Mouse (Mus musculus): ENCODE results near the gene Arid5a. TPM values are rescaled to one million over a fixed set of nuclear protein-coding genes. Genes with fewer than 3 reads are reported as not detected.

Gene Arid5a
- polyA plus RNA-seq, 1 experiment: 3.5 TPM

DNA sequence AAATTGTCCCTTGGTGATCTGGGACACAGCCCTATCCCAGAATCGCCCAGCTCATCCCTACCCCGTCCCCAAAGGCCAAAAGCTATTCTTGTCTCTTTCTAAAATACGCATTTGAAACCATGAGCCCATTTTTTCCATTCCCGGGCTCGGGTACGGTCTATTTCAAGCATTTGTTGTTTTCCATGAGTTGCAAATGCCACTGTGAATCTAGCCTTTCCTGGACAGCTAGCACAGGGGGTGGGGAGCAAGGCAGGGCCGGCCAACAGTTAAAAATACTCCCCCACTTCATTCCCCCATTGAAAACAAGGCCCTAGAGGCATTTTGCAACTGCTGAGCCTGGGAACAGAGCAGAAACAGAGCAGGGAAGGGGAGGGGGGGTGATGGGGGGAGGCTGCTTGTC is 2.8 kb upstream of the Arid5a start:
- Histone ChIP-seq H3K9ac (ENCODE audit: low read depth, poor library complexity, severe bottlenecking) (no peak overlapping the region), H3K9me3 (replicated peaks; ENCODE audit: control insufficient read depth, insufficient read depth, low read length, poor library complexity, severe bottlenecking) (no peaks in the 10 kb centered on the region), H3K27me3 (ENCODE audit: control insufficient read depth, insufficient read depth, low read length, poor library complexity, severe bottlenecking) (no peaks in the 10 kb centered on the region), H3K27ac (ENCODE audit: insufficient read depth, low read length) (no peak overlapping the region), H3K4me3 (ENCODE audit: low read depth, low read length) (no peak overlapping the region), H3K36me3 (ENCODE audit: control insufficient read depth, insufficient read depth, low read length, poor library complexity, severe bottlenecking) (no peaks in the 10 kb centered on the region), H3K4me1 (ENCODE audit: control insufficient read depth, insufficient read depth, low read length) (peaks cover 4% of the 10 kb centered on the region)
- no peak for TF ChIP-seq CTCF (IDR thresholded peaks at IDR 0.05; ENCODE audit: low read depth, low read length)
- TF ChIP-seq POLR2A (IDR thresholded peaks at IDR 0.05; ENCODE audit: insufficient read depth, low read length): no peak
- no peak for TF ChIP-seq EP300 (IDR thresholded peaks at IDR 0.05; ENCODE audit: insufficient read depth, low read depth, low read length)

DNA sequence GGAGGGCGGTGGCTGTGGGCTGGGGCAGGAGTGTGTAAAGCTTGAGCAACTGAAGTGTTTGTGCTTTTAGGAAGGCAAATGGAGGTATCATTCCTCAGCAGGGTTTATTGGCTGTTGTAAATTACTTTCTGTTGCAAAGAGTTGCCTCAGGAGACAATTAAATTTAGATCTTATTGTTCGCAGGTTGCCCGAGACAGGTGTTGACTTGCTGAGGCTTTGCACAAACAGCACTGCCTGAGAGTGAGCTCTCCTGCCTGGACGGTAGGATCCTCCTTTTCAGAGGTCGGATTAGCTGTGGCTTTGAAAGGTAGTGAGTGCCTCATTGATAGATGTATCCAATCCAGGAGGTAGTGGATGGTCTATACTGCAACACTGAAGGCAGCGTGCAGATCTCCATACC is 1.4 kb upstream of the Arid5a start:
- Histone ChIP-seq H3K9me3 (replicated peaks; ENCODE audit: control insufficient read depth, insufficient read depth, low read length, poor library complexity, severe bottlenecking) (no peaks in the 10 kb centered on the region), H3K36me3 (ENCODE audit: control insufficient read depth, insufficient read depth, low read length, poor library complexity, severe bottlenecking) (no peaks in the 10 kb centered on the region), H3K27me3 (ENCODE audit: control insufficient read depth, insufficient read depth, low read length, poor library complexity, severe bottlenecking) (no peaks in the 10 kb centered on the region), H3K27ac (ENCODE audit: insufficient read depth, low read length) (no peak overlapping the region), H3K4me3 (ENCODE audit: low read depth, low read length) (no peak overlapping the region), H3K9ac (ENCODE audit: low read depth, poor library complexity, severe bottlenecking) (no peak overlapping the region), H3K4me1 (ENCODE audit: control insufficient read depth, insufficient read depth, low read length) (peaks cover 5% of the 10 kb centered on the region)
- TF ChIP-seq EP300 (IDR thresholded peaks at IDR 0.05; ENCODE audit: insufficient read depth, low read depth, low read length) (no peak), POLR2A (IDR thresholded peaks at IDR 0.05; ENCODE audit: insufficient read depth, low read length) (no peak), CTCF (IDR thresholded peaks at IDR 0.05; ENCODE audit: low read depth, low read length) (no peak)

DNA sequence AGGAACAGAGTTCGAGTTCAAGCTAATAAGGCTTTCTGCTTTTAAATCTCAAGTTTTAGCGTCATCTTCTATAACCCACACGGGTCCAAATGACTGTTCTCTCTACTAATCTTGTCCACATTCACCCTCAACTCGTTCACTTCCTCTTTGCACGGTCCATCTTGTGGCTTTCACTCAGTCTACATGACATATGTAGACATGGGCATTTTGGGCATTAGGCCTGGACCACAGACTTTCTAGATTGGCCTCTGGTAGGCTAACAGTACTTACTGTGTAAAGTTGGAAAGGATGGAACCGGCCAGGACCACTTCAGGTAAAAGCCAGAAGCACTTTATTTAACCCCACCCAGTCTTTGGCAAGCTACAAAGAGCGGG is 425 bp upstream of the Arid5a start:
- Histone ChIP-seq H3K27me3 (ENCODE audit: control insufficient read depth, insufficient read depth, low read length, poor library complexity, severe bottlenecking) (no peaks in the 10 kb centered on the region), H3K4me1 (ENCODE audit: control insufficient read depth, insufficient read depth, low read length) (peaks cover 5% of the 10 kb centered on the region), H3K36me3 (ENCODE audit: control insufficient read depth, insufficient read depth, low read length, poor library complexity, severe bottlenecking) (no peaks in the 10 kb centered on the region), H3K27ac (ENCODE audit: insufficient read depth, low read length) (peak overlapping the region; percentile 17; the same call in 1 of the 2 replicates), H3K4me3 (ENCODE audit: low read depth, low read length) (peak overlapping the region; percentile 41; the same call in 1 of the 2 replicates), H3K9ac (ENCODE audit: low read depth, poor library complexity, severe bottlenecking) (no peak overlapping the region), H3K9me3 (replicated peaks; ENCODE audit: control insufficient read depth, insufficient read depth, low read length, poor library complexity, severe bottlenecking) (no peaks in the 10 kb centered on the region)
- TF ChIP-seq EP300 (IDR thresholded peaks at IDR 0.05; ENCODE audit: insufficient read depth, low read depth, low read length) (no peak), CTCF (IDR thresholded peaks at IDR 0.05; ENCODE audit: low read depth, low read length) (no peak), POLR2A (IDR thresholded peaks at IDR 0.05; ENCODE audit: insufficient read depth, low read length) (no peak)

DNA sequence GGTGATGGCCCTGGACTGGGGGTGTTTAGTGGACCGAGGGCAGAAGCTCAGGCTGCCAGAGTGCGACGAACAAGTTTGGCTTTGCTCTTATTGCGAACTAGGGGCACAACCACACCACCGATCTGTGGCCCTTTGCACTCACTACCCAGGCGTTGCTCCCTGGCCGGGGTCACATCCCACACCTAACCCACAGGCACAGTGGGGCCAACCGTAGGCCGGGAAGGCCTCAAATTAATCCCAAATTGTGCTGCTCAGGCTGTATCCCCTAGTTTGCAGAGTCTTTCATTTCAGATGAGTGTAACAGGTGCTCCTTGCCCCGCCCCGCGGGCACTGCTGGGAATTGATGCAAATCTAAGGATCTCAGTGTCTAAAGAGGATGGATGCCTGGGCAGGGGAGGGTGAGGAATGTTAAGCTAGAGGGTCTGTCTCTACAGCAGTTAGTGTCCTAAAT is 943 bp downstream of the Arid5a start:
- no peaks in the 10 kb centered on the region for H3K36me3 ChIP-seq (ENCODE audit: control insufficient read depth, insufficient read depth, low read length, poor library complexity, severe bottlenecking)
- H3K27ac ChIP-seq (ENCODE audit: insufficient read depth, low read length): no peak overlapping the region
- H3K27me3 ChIP-seq (ENCODE audit: control insufficient read depth, insufficient read depth, low read length, poor library complexity, severe bottlenecking): no peaks in the 10 kb centered on the region
- H3K4me3 ChIP-seq (ENCODE audit: low read depth, low read length): peak overlapping the region; percentile 69
- H3K9me3 ChIP-seq (replicated peaks; ENCODE audit: control insufficient read depth, insufficient read depth, low read length, poor library complexity, severe bottlenecking): no peaks in the 10 kb centered on the region
- TF ChIP-seq EP300 (IDR thresholded peaks at IDR 0.05; ENCODE audit: insufficient read depth, low read depth, low read length) (no peak), CTCF (IDR thresholded peaks at IDR 0.05; ENCODE audit: low read depth, low read length) (no peak), POLR2A (IDR thresholded peaks at IDR 0.05; ENCODE audit: insufficient read depth, low read length) (no peak)
- H3K4me1 ChIP-seq (ENCODE audit: control insufficient read depth, insufficient read depth, low read length): peaks cover 5% of the 10 kb centered on the region
- peak overlapping the region; percentile 57; the same call in 1 of the 2 replicates for H3K9ac ChIP-seq (ENCODE audit: low read depth, poor library complexity, severe bottlenecking)

DNA sequence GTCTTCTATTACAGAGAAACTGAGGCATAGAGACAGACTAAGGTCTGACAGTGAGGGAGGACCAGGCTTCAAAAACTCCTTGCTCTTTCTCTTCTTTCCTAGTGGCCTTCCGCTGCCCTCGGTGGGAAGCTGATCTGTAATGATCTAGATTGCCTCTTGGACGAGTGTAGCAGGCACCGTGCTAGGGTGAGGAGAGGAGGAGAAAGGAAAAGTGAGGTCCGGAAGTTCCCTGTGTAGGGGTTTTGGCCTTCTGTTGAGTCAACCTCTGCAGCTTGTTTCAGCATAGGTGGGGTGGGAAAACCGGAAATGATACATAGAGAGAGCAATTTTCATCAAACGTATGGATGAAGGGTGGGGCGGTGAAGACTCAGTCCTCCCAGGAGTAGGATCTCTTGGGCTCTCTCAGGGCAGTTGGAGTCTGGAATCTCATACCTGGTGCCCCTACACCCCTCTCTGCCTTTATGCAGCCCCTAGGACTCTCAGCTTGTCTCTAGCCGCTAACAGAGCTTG is 1.5 kb downstream of the Arid5a start:
- H3K36me3 ChIP-seq (ENCODE audit: control insufficient read depth, insufficient read depth, low read length, poor library complexity, severe bottlenecking): no peaks in the 10 kb centered on the region
- H3K4me1 ChIP-seq (ENCODE audit: control insufficient read depth, insufficient read depth, low read length): peaks cover 5% of the 10 kb centered on the region
- H3K4me3 ChIP-seq (ENCODE audit: low read depth, low read length): no peak overlapping the region
- H3K27ac ChIP-seq (ENCODE audit: insufficient read depth, low read length): no peak overlapping the region
- H3K9ac ChIP-seq (ENCODE audit: low read depth, poor library complexity, severe bottlenecking): no peak overlapping the region
- no peaks in the 10 kb centered on the region for H3K27me3 ChIP-seq (ENCODE audit: control insufficient read depth, insufficient read depth, low read length, poor library complexity, severe bottlenecking)
- TF ChIP-seq POLR2A (IDR thresholded peaks at IDR 0.05; ENCODE audit: insufficient read depth, low read length) (no peak), CTCF (IDR thresholded peaks at IDR 0.05; ENCODE audit: low read depth, low read length) (no peak), EP300 (IDR thresholded peaks at IDR 0.05; ENCODE audit: insufficient read depth, low read depth, low read length) (no peak)
- no peaks in the 10 kb centered on the region for H3K9me3 ChIP-seq (replicated peaks; ENCODE audit: control insufficient read depth, insufficient read depth, low read length, poor library complexity, severe bottlenecking)

DNA sequence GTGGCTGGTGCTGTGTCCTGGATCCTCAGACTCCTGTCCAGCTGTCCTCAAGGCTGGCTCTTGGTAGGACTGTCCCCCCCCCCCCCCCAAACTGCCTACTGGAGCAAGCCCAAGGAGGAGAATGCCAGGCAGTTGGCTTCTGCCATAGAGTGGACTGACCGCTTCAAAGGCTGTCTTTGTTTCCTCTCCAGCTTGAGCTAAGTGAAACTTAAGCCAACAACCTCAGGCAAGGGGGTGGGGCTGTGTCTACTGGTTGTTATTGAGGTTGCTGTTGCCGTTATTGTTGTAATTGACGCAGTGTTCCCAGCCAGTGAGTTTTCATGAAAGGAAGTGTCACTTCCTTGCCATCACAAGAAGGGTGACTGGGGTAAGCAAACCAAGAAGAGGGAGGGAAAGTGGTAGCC is 2.0 kb downstream of the Arid5a start:
- Histone ChIP-seq H3K27me3 (ENCODE audit: control insufficient read depth, insufficient read depth, low read length, poor library complexity, severe bottlenecking) (no peaks in the 10 kb centered on the region), H3K9ac (ENCODE audit: low read depth, poor library complexity, severe bottlenecking) (no peak overlapping the region), H3K36me3 (ENCODE audit: control insufficient read depth, insufficient read depth, low read length, poor library complexity, severe bottlenecking) (no peaks in the 10 kb centered on the region), H3K4me3 (ENCODE audit: low read depth, low read length) (no peak overlapping the region), H3K27ac (ENCODE audit: insufficient read depth, low read length) (no peak overlapping the region), H3K4me1 (ENCODE audit: control insufficient read depth, insufficient read depth, low read length) (peaks cover 5% of the 10 kb centered on the region), H3K9me3 (replicated peaks; ENCODE audit: control insufficient read depth, insufficient read depth, low read length, poor library complexity, severe bottlenecking) (no peaks in the 10 kb centered on the region)
- TF ChIP-seq POLR2A (IDR thresholded peaks at IDR 0.05; ENCODE audit: insufficient read depth, low read length): no peak
- no peak for TF ChIP-seq EP300 (IDR thresholded peaks at IDR 0.05; ENCODE audit: insufficient read depth, low read depth, low read length)
- TF ChIP-seq CTCF (IDR thresholded peaks at IDR 0.05; ENCODE audit: low read depth, low read length): no peak

All from ES-Bruce4 (cell line).